Mouse (Mus musculus) ES-E14 (cell line): ENCODE results near the gene R3hdm4.

Experiments used
- CHD2 ChIP-seq: IDR thresholded peaks from 2 replicates; pipeline ENCODE4 v1.6.1; 2014; ENCODE audit warnings: mild to moderate bottlenecking, low read depth, low read length, inconsistent platforms
- MAFK ChIP-seq: IDR thresholded peaks from 2 replicates; pipeline ENCODE4 v1.6.1; 2014; ENCODE audit warnings: mild to moderate bottlenecking, low read depth, low read length, inconsistent platforms; ENCODE audit not compliant: insufficient read depth
- ZC3H11A ChIP-seq: IDR thresholded peaks from 2 replicates; pipeline ENCODE4 v1.6.1; 2012; ENCODE audit warnings: low read depth, mild to moderate bottlenecking, inconsistent platforms, low read length, borderline replicate concordance
- ZNF384 ChIP-seq: IDR thresholded peaks from 2 replicates; pipeline ENCODE4 v1.6.1; 2012; ENCODE audit warnings: low read depth, low read length, inconsistent platforms

DNA sequence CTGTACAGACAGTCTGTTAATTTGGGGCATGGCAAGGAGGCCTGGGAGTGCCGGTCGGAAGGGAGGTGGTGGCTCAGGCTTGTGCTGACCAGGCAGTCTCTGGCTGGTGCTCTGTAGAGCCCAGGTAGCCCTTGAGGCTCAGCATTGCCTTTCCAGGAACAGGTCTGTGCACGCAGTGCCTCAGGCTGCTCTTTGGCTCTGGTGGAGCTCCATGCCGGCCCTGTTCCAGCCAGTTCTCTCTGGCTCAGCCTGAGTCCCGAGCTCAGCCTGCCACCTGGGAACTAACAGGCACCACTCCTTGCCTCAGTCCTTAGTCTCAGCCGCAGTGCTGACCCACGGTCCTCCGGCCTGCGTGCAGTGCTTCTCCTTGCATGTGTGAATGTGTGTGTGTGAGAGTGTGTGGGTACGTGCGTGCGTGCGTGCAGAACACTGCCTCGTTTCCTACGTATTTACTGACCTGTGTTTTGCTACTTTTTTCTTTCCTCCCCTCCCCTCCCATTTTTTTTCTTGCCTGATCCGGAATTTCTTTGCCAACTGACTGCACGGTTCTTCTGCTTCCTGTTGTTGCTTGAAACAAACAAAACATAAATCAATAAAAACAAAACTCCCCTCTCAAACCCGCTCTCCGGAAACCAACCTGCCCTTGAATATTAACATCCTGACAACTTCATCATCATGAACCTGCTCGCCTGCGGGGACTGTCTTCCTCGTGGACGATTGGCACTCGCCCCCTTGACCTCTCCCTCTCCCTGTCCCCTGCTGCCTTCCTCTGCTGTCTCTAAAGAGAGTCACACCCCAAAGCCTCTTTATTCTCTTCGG lies 59.6 kb downstream of the R3hdm4 start:
- TF ChIP-seq ZC3H11A, result no peak
- TF ChIP-seq ZNF384, result no peak
- TF ChIP-seq CHD2, result no peak
- TF ChIP-seq MAFK, result no peak
